Mouse (Mus musculus) bone marrow, adult 2 months (tissue): ENCODE data around the gene Ppp3ca.

Source experiments
- CTCF ChIP-seq: fragments of 200-500 bp; IDR thresholded peaks from 2 replicates; pipeline ENCODE4 v1.5.1; 2011; ENCODE audit warnings: low read length, control low read depth; ENCODE audit not compliant: control insufficient read depth, insufficient read depth
- POLR2A ChIP-seq: fragments of 200-500 bp; IDR thresholded peaks from 2 replicates; pipeline ENCODE4 v1.6.1; 2011; ENCODE audit warnings: low read depth, mild to moderate bottlenecking, control low read depth, low read length, borderline replicate concordance; ENCODE audit not compliant: control insufficient read depth

DNA sequence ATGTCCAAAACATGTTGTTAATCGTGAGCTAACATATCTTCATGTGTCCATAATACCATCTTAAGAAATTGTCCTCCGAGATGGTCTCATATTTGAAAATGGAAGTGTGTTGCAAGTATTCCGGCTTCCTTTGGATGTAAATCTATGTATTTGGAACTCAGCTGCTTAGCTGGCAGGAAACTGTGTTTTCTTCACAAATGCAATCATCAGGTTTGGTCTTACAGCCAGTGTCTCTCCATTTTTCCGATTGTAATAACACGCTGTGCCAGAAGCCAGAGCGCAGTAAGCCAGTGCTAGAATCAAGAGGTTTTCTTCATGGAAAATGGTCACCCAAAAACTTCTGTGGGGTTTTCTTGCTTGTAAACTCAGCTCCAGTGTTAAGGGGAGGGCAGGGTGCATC is 104.3 kb downstream of the Ppp3ca start:
- TF ChIP-seq CTCF (no peak), POLR2A (no peak)
